Mouse (Mus musculus) neural tube, embryonic 15.5 days (tissue): Measurements from ENCODE around the gene Tspan14. TPM values are rescaled to one million over a fixed set of nuclear protein-coding genes. Genes with fewer than 3 reads are reported as not detected.

ENCODE experiments used
- ATAC-seq: fragments of 200-750 bp; cut with Nextera tagmentation; 2 replicates; pipeline ENCODE4 v1.8.0; 2017; ENCODE audit warnings: mild to moderate bottlenecking, moderate TSS enrichment, moderate library complexity; ENCODE audit not compliant: low FRiP score
- H3K27ac ChIP-seq: fragments of 300-500 bp; sonication (generic); replicated peaks from 2 replicates; pipeline ENCODE4 v1.5.1; 2015; ENCODE audit warnings: mild to moderate bottlenecking, inconsistent platforms
- H3K27me3 ChIP-seq: fragments of 300-500 bp; sonication (generic); replicated peaks from 2 replicates; pipeline ENCODE4 v1.6.1; 2015; ENCODE audit warnings: inconsistent platforms
- H3K36me3 ChIP-seq: fragments of 300-500 bp; sonication (generic); 2 replicates; pipeline ENCODE4 v1.6.1; 2015; ENCODE audit warnings: inconsistent platforms
- H3K4me1 ChIP-seq: fragments of 300-500 bp; sonication (generic); 2 replicates; pipeline ENCODE4 v1.6.1; 2015; ENCODE audit warnings: inconsistent platforms
- H3K4me2 ChIP-seq: fragments of 300-500 bp; sonication (generic); 2 replicates; pipeline ENCODE4 v1.6.1; 2015; ENCODE audit warnings: inconsistent platforms, mild to moderate bottlenecking, moderate library complexity
- H3K4me3 ChIP-seq: fragments of 300-500 bp; sonication (generic); replicated peaks from 2 replicates; pipeline ENCODE4 v1.5.1; 2015; ENCODE audit warnings: mild to moderate bottlenecking, inconsistent platforms
- H3K9ac ChIP-seq: fragments of 300-500 bp; sonication (generic); replicated peaks from 2 replicates; pipeline ENCODE4 v1.6.1; 2015; ENCODE audit warnings: mild to moderate bottlenecking, inconsistent platforms
- H3K9me3 ChIP-seq: fragments of 300-500 bp; sonication (generic); replicated peaks from 2 replicates; pipeline ENCODE4 v1.6.1; 2016; ENCODE audit warnings: inconsistent platforms
- WGBS: fragments of 180-500 bp; shearing (Covaris S2); methylation state at CpG from one replicate; pipeline ENCODE4 v1.1.7; 2015; ENCODE audit warnings: mixed read lengths; 5-methylcytosine and 5-hydroxymethylcytosine counted together
- polyA plus RNA-seq: library from polyadenylated mRNA; unstranded; fragments of >200 nt; fragmentation: Nextera tagmentation; extraction: Ambion mirVana; gene quantifications from 2 replicates; pipeline ENCODE4 v1.2.1, GENCODE M21; 2015

Tspan14 gene
- polyA plus RNA-seq, 1 experiment from 2014 or later = 45.5 TPM

DNA sequence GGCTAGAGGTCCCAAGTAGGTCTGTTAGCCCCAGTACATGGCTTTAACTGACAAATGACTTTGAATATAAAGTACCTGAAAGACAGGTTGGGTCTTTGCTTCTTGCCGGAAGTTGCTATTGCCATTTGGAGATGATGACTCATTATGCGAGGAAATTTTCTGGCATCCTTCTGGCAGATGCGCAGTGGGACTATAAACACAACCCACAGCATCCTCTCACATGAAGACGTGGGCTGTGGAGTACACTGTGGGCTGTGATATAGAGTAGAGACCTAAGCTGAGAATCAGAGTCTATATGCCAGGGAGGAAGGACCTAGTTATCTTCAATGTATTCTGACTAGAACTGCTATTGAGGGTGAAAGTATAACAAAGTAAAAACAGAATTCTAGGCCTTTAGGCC, 75.1 kb downstream of the Tspan14 start:
- 92% methylated on average over 4 of the region's 4 CpGs for WGBS
- H3K4me3 ChIP-seq = no peak overlapping the region
- peaks cover 9% of the 10 kb centered on the region for H3K4me1 ChIP-seq
- no peaks in the 10 kb centered on the region for H3K36me3 ChIP-seq
- H3K27me3 ChIP-seq = no peaks in the 10 kb centered on the region
- no peak overlapping the region for H3K4me2 ChIP-seq
- H3K27ac ChIP-seq = no peak overlapping the region
- no peaks in the 10 kb centered on the region for H3K9me3 ChIP-seq
- no peak overlapping the region for H3K9ac ChIP-seq
- no peak for ATAC-seq

DNA sequence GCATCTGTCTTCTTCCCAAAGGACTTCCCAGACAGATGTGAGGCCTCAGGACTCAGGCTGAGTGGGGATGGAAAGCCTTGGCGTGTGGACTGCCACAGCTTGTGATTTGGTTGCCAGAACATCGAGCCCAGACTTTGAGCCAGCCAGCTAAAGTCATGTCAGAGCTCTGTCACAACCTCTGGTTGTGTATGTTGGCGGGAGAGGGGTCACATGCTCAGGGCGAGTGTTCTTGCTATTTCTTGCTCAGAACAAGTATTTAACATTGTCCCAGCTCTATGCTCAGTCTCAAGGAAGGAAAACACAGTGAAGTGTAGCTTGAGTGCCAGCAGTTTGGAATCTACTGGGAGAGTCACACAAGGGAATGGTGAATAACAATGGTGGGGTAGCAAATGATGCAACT, 76.9 kb downstream of the Tspan14 start:
- Histone ChIP-seq H3K9me3 (no peaks in the 10 kb centered on the region), H3K4me3 (no peak overlapping the region), H3K27ac (no peak overlapping the region), H3K36me3 (no peaks in the 10 kb centered on the region), H3K4me1 (peaks cover 6% of the 10 kb centered on the region), H3K27me3 (no peaks in the 10 kb centered on the region), H3K9ac (no peak overlapping the region), H3K4me2 (no peak overlapping the region)
- WGBS = 75% methylated on average over 4 of the region's 4 CpGs
- no peak for ATAC-seq

DNA sequence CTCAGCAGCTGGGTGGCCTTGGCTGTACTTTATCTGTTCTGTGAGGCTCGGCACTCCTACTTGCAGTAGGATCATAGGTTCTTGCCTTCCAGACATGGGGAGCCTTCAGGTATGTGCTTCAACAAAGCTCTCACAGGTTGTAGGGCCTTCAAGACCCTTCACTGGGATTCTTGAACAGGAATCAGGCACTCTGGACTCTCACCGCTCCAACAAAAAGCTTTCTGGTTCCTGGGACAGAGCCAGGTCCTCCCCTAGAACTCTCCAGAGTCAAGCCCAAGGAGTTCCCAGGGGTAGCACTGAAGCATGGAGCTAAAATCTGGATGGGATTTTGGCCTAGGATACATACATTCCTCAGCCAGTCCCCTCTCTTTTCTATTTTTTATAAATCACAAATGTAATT, 77.4 kb downstream of the Tspan14 start:
- Histone ChIP-seq H3K36me3 (no peaks in the 10 kb centered on the region), H3K4me3 (no peak overlapping the region), H3K4me2 (no peak overlapping the region), H3K9ac (no peak overlapping the region), H3K9me3 (no peaks in the 10 kb centered on the region), H3K4me1 (peaks cover 1% of the 10 kb centered on the region), H3K27ac (no peak overlapping the region), H3K27me3 (no peaks in the 10 kb centered on the region)
- ATAC-seq = no peak
- 95% methylated on average over 2 of the region's 2 CpGs for WGBS

DNA sequence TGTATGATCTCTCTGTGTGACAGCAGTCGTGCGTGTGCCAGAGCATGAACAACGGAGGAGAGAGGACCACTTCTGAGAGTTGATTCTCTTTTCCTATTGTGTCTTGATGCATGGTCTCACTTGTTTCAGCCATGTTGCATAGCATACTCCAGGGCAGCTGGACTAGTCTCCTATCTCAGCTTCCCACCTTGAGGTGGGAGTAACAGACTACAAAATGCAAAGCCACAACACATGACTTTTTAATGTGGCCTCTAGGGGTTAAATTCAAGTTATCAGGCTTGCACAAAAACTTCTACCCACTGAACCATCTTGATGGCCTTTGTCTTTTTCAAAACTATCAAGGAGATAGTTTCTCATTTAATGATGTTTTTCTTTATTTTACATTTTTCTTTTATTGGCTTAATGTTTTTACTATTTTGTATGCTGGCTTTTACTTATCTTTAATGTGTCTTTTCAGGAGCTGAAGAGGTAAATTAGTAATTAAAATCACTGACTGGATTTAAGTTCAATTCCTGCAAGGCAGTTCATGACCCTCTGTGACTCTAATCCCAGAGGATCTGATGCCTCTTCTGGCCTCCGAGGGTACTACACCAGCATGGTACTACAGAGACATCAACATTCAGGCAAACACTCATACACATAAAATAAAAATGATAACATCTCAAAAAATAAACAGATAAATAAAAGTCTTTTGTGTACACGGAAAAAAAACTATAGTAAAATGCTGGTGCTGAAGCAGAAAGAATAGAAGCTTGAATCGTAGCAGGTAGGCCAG, 80.0 kb downstream of the Tspan14 start:
- Histone ChIP-seq H3K4me1 (no peaks in the 10 kb centered on the region), H3K9ac (no peak overlapping the region), H3K4me2 (no peak overlapping the region), H3K9me3 (no peaks in the 10 kb centered on the region), H3K27me3 (no peaks in the 10 kb centered on the region), H3K4me3 (no peak overlapping the region), H3K36me3 (no peaks in the 10 kb centered on the region), H3K27ac (no peak overlapping the region)
- no peak for ATAC-seq
- WGBS = 83% methylated on average over 6 of the region's 6 CpGs

DNA sequence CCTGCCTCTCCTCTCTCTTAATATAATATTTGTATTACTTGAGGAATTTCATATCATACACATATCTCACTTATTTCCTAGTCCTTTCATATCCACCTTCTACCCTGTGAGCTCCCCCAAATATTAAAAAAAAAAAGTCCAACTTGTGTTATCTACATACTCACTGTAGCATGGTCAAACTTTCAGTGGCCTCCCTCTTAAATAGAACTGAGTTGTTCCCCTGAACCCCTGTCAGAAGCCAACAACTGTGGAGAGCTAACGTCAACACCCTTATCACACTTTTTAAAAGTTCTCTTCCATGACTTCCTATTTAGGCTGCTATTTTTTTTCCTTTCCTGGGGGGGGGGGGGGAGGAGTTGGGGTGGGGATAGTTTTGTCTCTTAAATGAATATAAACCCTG, 80.9 kb downstream of the Tspan14 start:
- no peak for ATAC-seq
- H3K27ac ChIP-seq = no peak overlapping the region
- no peaks in the 10 kb centered on the region for H3K36me3 ChIP-seq
- no peak overlapping the region for H3K4me3 ChIP-seq
- no peaks in the 10 kb centered on the region for H3K9me3 ChIP-seq
- H3K4me1 ChIP-seq = no peaks in the 10 kb centered on the region
- no peak overlapping the region for H3K9ac ChIP-seq
- no peaks in the 10 kb centered on the region for H3K27me3 ChIP-seq
- 71% methylated on average over 1 of the region's 1 CpGs for WGBS
- no peak overlapping the region for H3K4me2 ChIP-seq

DNA sequence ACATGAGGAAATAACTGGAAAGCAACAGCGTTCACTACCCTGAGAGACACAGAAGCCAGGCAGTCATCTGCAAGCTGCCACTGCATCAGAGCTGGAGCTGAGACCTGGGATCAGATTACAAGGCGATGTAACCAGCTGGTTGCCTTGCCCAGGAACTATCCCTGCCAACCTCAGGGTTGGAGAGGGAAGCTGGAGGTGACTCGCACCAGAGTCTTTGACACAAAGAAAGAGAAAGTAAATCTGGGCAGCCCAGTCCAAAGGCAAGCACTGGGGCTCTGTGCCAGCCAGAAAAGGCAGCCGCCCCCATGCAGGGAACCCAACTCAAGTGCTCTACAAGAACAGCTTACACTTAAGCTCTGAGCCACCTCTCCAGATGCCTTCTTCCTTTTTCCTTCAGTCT, 81.4 kb downstream of the Tspan14 start:
- H3K36me3 ChIP-seq = no peaks in the 10 kb centered on the region
- H3K27ac ChIP-seq = no peak overlapping the region
- no peak overlapping the region for H3K4me3 ChIP-seq
- H3K4me2 ChIP-seq = no peak overlapping the region
- no peak overlapping the region for H3K9ac ChIP-seq
- no peaks in the 10 kb centered on the region for H3K4me1 ChIP-seq
- no peak for ATAC-seq
- WGBS = 32% methylated on average over 4 of the region's 4 CpGs
- H3K27me3 ChIP-seq = no peaks in the 10 kb centered on the region
- H3K9me3 ChIP-seq = no peaks in the 10 kb centered on the region

DNA sequence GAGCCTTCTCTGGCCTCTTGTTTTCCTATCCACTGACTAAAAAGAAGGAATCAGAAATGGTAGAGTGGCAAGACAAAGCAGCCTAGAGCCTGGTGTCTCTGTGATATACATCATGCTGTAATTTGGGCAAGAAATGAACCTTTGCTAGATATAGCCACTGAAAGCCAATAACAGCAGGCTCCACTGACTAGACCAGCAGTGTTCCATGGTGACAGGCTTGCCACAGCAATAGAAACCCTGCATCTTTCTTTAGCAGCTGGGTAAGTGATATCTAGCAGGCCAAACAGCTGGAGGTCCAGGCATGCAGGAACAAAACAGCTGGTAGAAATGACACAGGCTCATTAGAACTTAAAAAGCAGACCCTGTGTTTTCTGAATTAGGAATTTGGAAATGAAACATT, 92.0 kb downstream of the Tspan14 start:
- Histone ChIP-seq H3K27ac (no peak overlapping the region), H3K36me3 (no peaks in the 10 kb centered on the region), H3K4me2 (no peak overlapping the region), H3K27me3 (no peaks in the 10 kb centered on the region), H3K9me3 (no peaks in the 10 kb centered on the region), H3K9ac (no peak overlapping the region), H3K4me3 (no peak overlapping the region), H3K4me1 (no peaks in the 10 kb centered on the region)
- ATAC-seq = no peak

DNA sequence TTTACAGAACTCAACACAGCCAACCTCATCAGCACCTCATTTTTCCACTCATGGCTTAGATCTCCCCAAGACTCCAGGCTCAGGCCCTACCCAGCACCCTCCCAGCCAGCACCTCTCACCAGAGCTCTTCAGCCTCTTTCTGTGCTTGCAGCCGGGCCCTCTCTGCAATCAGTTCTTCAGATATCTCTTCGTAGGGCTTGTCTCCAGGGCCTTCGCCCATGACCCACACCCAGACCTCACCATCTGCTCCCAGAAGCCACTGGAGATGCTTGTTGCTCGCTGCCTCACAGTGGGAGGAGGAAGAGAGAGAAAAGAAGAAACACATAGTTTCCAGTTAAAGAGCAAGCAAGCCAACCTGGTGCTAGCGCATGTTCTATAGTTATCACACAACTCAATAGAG, 92.6 kb downstream of the Tspan14 start:
- H3K9me3 ChIP-seq = no peaks in the 10 kb centered on the region
- H3K9ac ChIP-seq = no peak overlapping the region
- WGBS = 89% methylated on average over 5 of the region's 5 CpGs
- no peak for ATAC-seq
- H3K4me2 ChIP-seq = no peak overlapping the region
- H3K36me3 ChIP-seq = no peaks in the 10 kb centered on the region
- no peak overlapping the region for H3K27ac ChIP-seq
- H3K27me3 ChIP-seq = no peaks in the 10 kb centered on the region
- no peaks in the 10 kb centered on the region for H3K4me1 ChIP-seq
- no peak overlapping the region for H3K4me3 ChIP-seq

DNA sequence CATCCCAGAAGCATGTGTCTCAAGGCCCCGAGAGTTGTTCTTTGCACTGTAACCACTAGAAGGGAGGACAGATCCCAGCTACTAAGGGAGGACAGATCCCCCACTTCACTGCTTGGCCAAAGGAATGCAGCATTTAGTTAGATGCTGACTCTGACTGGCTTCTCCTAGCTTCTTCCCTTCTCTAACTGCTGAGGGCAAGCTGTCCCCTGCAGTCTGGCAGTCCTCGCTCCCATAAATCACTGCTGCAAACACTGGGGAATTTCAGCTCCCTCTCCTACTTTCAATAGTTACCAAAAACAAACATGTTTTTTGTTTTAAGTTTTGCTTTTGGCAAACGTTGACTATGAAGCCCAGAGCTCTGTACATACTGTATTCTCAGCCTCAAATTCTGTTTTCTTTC, 96.0 kb downstream of the Tspan14 start:
- no peaks in the 10 kb centered on the region for H3K4me1 ChIP-seq
- H3K36me3 ChIP-seq = no peaks in the 10 kb centered on the region
- 77% methylated on average over 3 of the region's 3 CpGs for WGBS
- H3K4me2 ChIP-seq = no peak overlapping the region
- H3K9me3 ChIP-seq = no peaks in the 10 kb centered on the region
- H3K27me3 ChIP-seq = no peaks in the 10 kb centered on the region
- no peak for ATAC-seq
- no peak overlapping the region for H3K4me3 ChIP-seq
- no peak overlapping the region for H3K27ac ChIP-seq
- H3K9ac ChIP-seq = no peak overlapping the region

DNA sequence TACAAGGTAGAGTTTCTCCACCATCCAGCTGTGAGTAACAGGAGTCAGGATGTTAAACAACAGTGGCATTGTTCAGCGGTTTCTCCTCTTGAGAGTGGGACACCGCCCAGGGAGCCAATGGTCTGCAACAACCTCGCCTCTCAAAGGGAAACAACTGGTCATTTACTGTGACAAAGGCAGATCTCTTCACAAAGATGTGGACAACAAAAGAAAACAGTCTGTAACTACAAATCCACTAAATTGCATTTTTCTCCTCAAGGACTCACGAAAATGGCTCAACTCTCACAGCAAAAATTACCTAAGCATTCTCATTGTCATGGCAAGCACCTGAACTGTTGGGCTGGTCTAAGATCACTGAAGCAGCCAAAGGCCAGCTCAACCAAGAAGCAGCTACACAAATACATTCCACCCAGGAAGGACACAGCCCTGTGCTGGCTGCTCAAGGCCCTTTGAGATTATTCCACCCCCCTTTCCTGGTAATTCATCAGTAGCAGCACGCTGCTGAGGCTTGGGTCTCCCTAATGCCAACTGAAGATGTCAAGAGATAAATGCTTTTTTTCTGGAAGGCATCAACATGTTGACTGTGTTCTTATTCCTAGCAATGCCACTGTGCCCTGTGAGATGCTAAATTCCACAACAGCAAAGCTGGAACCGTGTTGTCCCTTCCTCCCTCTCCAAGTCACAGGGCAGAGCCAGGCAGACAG, 101.6 kb downstream of the Tspan14 start:
- ATAC-seq = no peak
- Histone ChIP-seq H3K4me1 (no peaks in the 10 kb centered on the region), H3K4me2 (no peak overlapping the region), H3K4me3 (no peak overlapping the region), H3K9ac (no peak overlapping the region), H3K27me3 (no peaks in the 10 kb centered on the region), H3K27ac (no peak overlapping the region), H3K9me3 (no peaks in the 10 kb centered on the region), H3K36me3 (no peaks in the 10 kb centered on the region)
- WGBS = 50% methylated on average over 6 of the region's 6 CpGs

DNA sequence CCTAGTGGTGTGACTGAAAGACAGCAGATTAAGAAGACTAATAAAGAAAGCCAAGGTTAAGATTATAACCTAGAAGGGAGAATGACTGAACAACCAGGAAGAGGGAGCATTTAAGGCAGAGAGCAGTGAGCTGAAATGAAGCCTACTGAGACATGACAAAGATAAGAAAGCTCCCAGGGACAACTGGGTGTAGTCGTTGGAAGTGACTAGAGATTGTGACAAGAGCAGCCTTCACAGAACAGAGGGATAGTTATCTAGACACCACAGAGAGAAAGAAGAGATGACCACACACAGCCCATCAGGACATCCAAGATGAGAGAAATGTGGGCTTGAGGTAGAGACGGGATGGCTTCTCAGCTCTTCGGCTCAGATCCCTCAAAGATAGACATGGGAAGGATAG, 102.9 kb downstream of the Tspan14 start:
- no peaks in the 10 kb centered on the region for H3K4me1 ChIP-seq
- no peaks in the 10 kb centered on the region for H3K9me3 ChIP-seq
- ATAC-seq = no peak
- 94% methylated on average over 3 of the region's 3 CpGs for WGBS
- no peaks in the 10 kb centered on the region for H3K27me3 ChIP-seq
- H3K4me3 ChIP-seq = no peak overlapping the region
- no peak overlapping the region for H3K27ac ChIP-seq
- H3K9ac ChIP-seq = no peak overlapping the region
- no peaks in the 10 kb centered on the region for H3K36me3 ChIP-seq
- no peak overlapping the region for H3K4me2 ChIP-seq

DNA sequence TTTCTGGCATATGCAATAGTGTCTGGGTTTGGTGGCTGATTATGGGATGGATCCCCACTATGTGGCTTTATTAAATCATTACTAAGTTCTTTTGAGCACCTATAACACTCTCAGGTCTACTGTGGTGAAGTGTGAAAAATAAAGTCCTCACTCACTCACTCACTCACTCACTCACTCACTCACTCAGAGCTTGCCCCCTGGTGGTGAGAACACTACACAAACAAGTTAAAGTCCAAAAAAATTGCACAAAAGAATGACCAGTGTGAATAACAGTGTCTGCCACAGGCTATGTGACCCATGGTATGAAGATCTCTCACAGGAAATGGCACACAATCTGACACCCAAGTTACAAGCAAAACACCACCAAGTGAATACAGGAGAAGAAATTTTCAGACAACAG, 103.6 kb downstream of the Tspan14 start:
- Histone ChIP-seq H3K36me3 (no peaks in the 10 kb centered on the region), H3K4me3 (no peak overlapping the region), H3K9ac (no peak overlapping the region), H3K4me2 (no peak overlapping the region), H3K4me1 (no peaks in the 10 kb centered on the region), H3K27me3 (no peaks in the 10 kb centered on the region), H3K9me3 (no peaks in the 10 kb centered on the region), H3K27ac (no peak overlapping the region)
- ATAC-seq = no peak
